Mouse (Mus musculus): Measurements from ENCODE around the gene Gm20388. TPM values are rescaled to one million over a fixed set of nuclear protein-coding genes. Genes with fewer than 3 reads are reported as not detected.

Gene Gm20388
- polyA plus RNA-seq, 1 experiment from 2014 or later, result not detected

- H3K4me2 ChIP-seq (replicated peaks; ENCODE audit: low read depth), result no peak overlapping the region
- 74% methylated on average over 10 of the region's 10 CpGs for WGBS
- ATAC-seq (ENCODE audit: low FRiP score, low TSS enrichment) (no peak), DNase-seq (ENCODE audit: low spot score) (no peak)
- no peaks in the 10 kb centered on the region for H3K9me3 ChIP-seq (ENCODE audit: control insufficient read depth, low read length)
- H3K4me1 ChIP-seq (replicated peaks; ENCODE audit: control insufficient read depth, insufficient read depth), result peaks cover 3% of the 10 kb centered on the region
- TF ChIP-seq CTCF (IDR thresholded peaks at IDR 0.05; ENCODE audit: low read depth), result no peak
- no peak for TF ChIP-seq EP300 (optimal IDR thresholded peaks at IDR 0.05)
- H3K36me3 ChIP-seq (ENCODE audit: control insufficient read depth, insufficient read depth, low read length), result no peaks in the 10 kb centered on the region
- H3K4me3 ChIP-seq (ENCODE audit: low read depth, low read length), result no peak overlapping the region
- H3K9ac ChIP-seq (ENCODE audit: low read length), result no peak overlapping the region
- H3K27me3 ChIP-seq (ENCODE audit: control insufficient read depth, insufficient read depth, low read length), result no peaks in the 10 kb centered on the region
- H3K27ac ChIP-seq (replicated peaks), result no peak overlapping the region
Observed at GRCm38 (mm10) chr8:121372639-121372986, 1462.0 kb downstream of the Gm20388 start.

- Histone ChIP-seq H3K27ac (replicated peaks) (no peak overlapping the region), H3K9ac (ENCODE audit: low read length) (no peak overlapping the region), H3K36me3 (ENCODE audit: control insufficient read depth, insufficient read depth, low read length) (no peaks in the 10 kb centered on the region), H3K27me3 (ENCODE audit: control insufficient read depth, insufficient read depth, low read length) (no peaks in the 10 kb centered on the region), H3K4me2 (replicated peaks; ENCODE audit: low read depth) (no peak overlapping the region), H3K4me1 (replicated peaks; ENCODE audit: control insufficient read depth, insufficient read depth) (peaks cover 3% of the 10 kb centered on the region), H3K4me3 (ENCODE audit: low read depth, low read length) (no peak overlapping the region), H3K9me3 (ENCODE audit: control insufficient read depth, low read length) (no peaks in the 10 kb centered on the region)
- ATAC-seq (ENCODE audit: low FRiP score, low TSS enrichment) (no peak), DNase-seq (ENCODE audit: low spot score) (no peak)
- WGBS, result 33% methylated on average over 9 of the region's 9 CpGs
- peak; percentile 62 for TF ChIP-seq CTCF (IDR thresholded peaks at IDR 0.05; ENCODE audit: low read depth)
- TF ChIP-seq EP300 (optimal IDR thresholded peaks at IDR 0.05), result no peak
Observed at GRCm38 (mm10) chr8:121374284-121374683, 1463.6 kb downstream of the Gm20388 start.

- DNase-seq (ENCODE audit: low spot score), result no peak
Observed at GRCm38 (mm10) chr8:121374777-121375176, 1464.1 kb downstream of the Gm20388 start.

GRCm38 (mm10) chr8:121376116-121376950, 1465.7 kb downstream of the Gm20388 start:
- DNase-seq (ENCODE audit: low spot score) (peak; percentile 34), ATAC-seq (ENCODE audit: low FRiP score, low TSS enrichment) (peak; percentile 19; the same call in 1 of the 2 replicates)
- Histone ChIP-seq H3K4me2 (replicated peaks; ENCODE audit: low read depth) (no peak overlapping the region), H3K36me3 (ENCODE audit: control insufficient read depth, insufficient read depth, low read length) (no peaks in the 10 kb centered on the region), H3K9me3 (ENCODE audit: control insufficient read depth, low read length) (no peaks in the 10 kb centered on the region), H3K4me3 (ENCODE audit: low read depth, low read length) (no peak overlapping the region), H3K9ac (ENCODE audit: low read length) (no peak overlapping the region), H3K27me3 (ENCODE audit: control insufficient read depth, insufficient read depth, low read length) (no peaks in the 10 kb centered on the region), H3K4me1 (replicated peaks; ENCODE audit: control insufficient read depth, insufficient read depth) (peaks cover 3% of the 10 kb centered on the region), H3K27ac (replicated peaks) (no peak overlapping the region)
- TF ChIP-seq CTCF (IDR thresholded peaks at IDR 0.05; ENCODE audit: low read depth) (no peak), EP300 (optimal IDR thresholded peaks at IDR 0.05) (no peak)
- 68% methylated on average over 10 of the region's 10 CpGs for WGBS

More at GRCm38 (mm10) chr8:121374777-121375176, 1464.1 kb downstream of the Gm20388 start:
- no peak for TF ChIP-seq CTCF (IDR thresholded peaks at IDR 0.05; ENCODE audit: low read depth)
- TF ChIP-seq EP300 (optimal IDR thresholded peaks at IDR 0.05), result no peak
- H3K27ac ChIP-seq (replicated peaks), result no peak overlapping the region
- H3K4me2 ChIP-seq (replicated peaks; ENCODE audit: low read depth), result no peak overlapping the region
- H3K4me3 ChIP-seq (ENCODE audit: low read depth, low read length), result no peak overlapping the region
- peaks cover 3% of the 10 kb centered on the region for H3K4me1 ChIP-seq (replicated peaks; ENCODE audit: control insufficient read depth, insufficient read depth)
- H3K9me3 ChIP-seq (ENCODE audit: control insufficient read depth, low read length), result no peaks in the 10 kb centered on the region
- H3K27me3 ChIP-seq (ENCODE audit: control insufficient read depth, insufficient read depth, low read length), result no peaks in the 10 kb centered on the region
- 15% methylated on average over 8 of the region's 8 CpGs for WGBS
- H3K36me3 ChIP-seq (ENCODE audit: control insufficient read depth, insufficient read depth, low read length), result no peaks in the 10 kb centered on the region
- ATAC-seq (ENCODE audit: low FRiP score, low TSS enrichment), result no peak
- no peak overlapping the region for H3K9ac ChIP-seq (ENCODE audit: low read length)

GRCm38 (mm10) chr8:121377680-121378079, 1467.0 kb downstream of the Gm20388 start:
- H3K9me3 ChIP-seq (ENCODE audit: control insufficient read depth, low read length), result no peaks in the 10 kb centered on the region
- WGBS, result 14% methylated on average over 10 of the region's 10 CpGs
- peaks cover 3% of the 10 kb centered on the region for H3K4me1 ChIP-seq (replicated peaks; ENCODE audit: control insufficient read depth, insufficient read depth)
- ATAC-seq (ENCODE audit: low FRiP score, low TSS enrichment) (peak; percentile 68), DNase-seq (ENCODE audit: low spot score) (peak; percentile 73)
- H3K27me3 ChIP-seq (ENCODE audit: control insufficient read depth, insufficient read depth, low read length), result no peaks in the 10 kb centered on the region
- no peak for TF ChIP-seq CTCF (IDR thresholded peaks at IDR 0.05; ENCODE audit: low read depth)
- TF ChIP-seq EP300 (optimal IDR thresholded peaks at IDR 0.05), result no peak
- H3K4me2 ChIP-seq (replicated peaks; ENCODE audit: low read depth), result no peak overlapping the region
- no peak overlapping the region for H3K4me3 ChIP-seq (ENCODE audit: low read depth, low read length)
- no peaks in the 10 kb centered on the region for H3K36me3 ChIP-seq (ENCODE audit: control insufficient read depth, insufficient read depth, low read length)
- no peak overlapping the region for H3K9ac ChIP-seq (ENCODE audit: low read length)
- no peak overlapping the region for H3K27ac ChIP-seq (replicated peaks)

- DNase-seq (ENCODE audit: low spot score) (no peak), ATAC-seq (ENCODE audit: low FRiP score, low TSS enrichment) (no peak)
- WGBS, result 79% methylated on average over 1 of the region's 1 CpGs
- H3K4me3 ChIP-seq (ENCODE audit: low read depth, low read length), result no peak overlapping the region
- no peak overlapping the region for H3K27ac ChIP-seq (replicated peaks)
- TF ChIP-seq EP300 (optimal IDR thresholded peaks at IDR 0.05), result no peak
- TF ChIP-seq CTCF (IDR thresholded peaks at IDR 0.05; ENCODE audit: low read depth), result no peak
- no peaks in the 10 kb centered on the region for H3K36me3 ChIP-seq (ENCODE audit: control insufficient read depth, insufficient read depth, low read length)
- H3K9me3 ChIP-seq (ENCODE audit: control insufficient read depth, low read length), result no peaks in the 10 kb centered on the region
- H3K4me2 ChIP-seq (replicated peaks; ENCODE audit: low read depth), result no peak overlapping the region
- no peak overlapping the region for H3K9ac ChIP-seq (ENCODE audit: low read length)
- peaks cover 3% of the 10 kb centered on the region for H3K4me1 ChIP-seq (replicated peaks; ENCODE audit: control insufficient read depth, insufficient read depth)
- no peaks in the 10 kb centered on the region for H3K27me3 ChIP-seq (ENCODE audit: control insufficient read depth, insufficient read depth, low read length)
Observed at GRCm38 (mm10) chr8:121379387-121379786, 1468.7 kb downstream of the Gm20388 start.
